Mouse (Mus musculus) erythroblast, embryonic 14.5 days (primary cell): ENCODE measurements at regions not wholly inside any gene's neighbourhood (a gene's known extent, or its start where the extent isn't known, plus 50 kb on each side); places are given as distances from the start of the nearest gene placed in this dataset.

Source experiments
- GATA1 ChIP-seq: IDR thresholded peaks from 2 replicates; pipeline ENCODE4 v1.6.1; 2012; ENCODE audit warnings: low read length, inconsistent platforms, mixed read lengths
- TAL1 ChIP-seq: IDR thresholded peaks from 3 replicates; pipeline ENCODE4 v1.6.1; 2012; ENCODE audit warnings: low read length, inconsistent platforms, mixed read lengths

GRCm38 (mm10) chr7:71555476-71555875 is 204.2 kb upstream of the Gm10295 start:
- TF ChIP-seq GATA1, result no peak
- no peak for TF ChIP-seq TAL1
